Mouse (Mus musculus) kidney, embryonic 14.5 days (tissue): ENCODE data around the gene Cldn19. TPM values are rescaled to one million over a fixed set of nuclear protein-coding genes. Genes with fewer than 3 reads are reported as not detected.

ENCODE experiments used
- ATAC-seq: fragments of 200-750 bp; cut with Nextera tagmentation; 2 replicates; pipeline ENCODE4 v1.8.0; 2017; ENCODE audit warnings: moderate number of reproducible peaks, mild to moderate bottlenecking, moderate TSS enrichment, moderate library complexity; ENCODE audit not compliant: low FRiP score, low TSS enrichment
- H3K27ac ChIP-seq: fragments of 300-500 bp; sonication (generic); 2 replicates; pipeline ENCODE4 v1.5.1; 2014; ENCODE audit warnings: low read depth, mild to moderate bottlenecking, low read length, moderate library complexity, mixed read lengths
- H3K27me3 ChIP-seq: fragments of 300-500 bp; sonication (generic); 2 replicates; pipeline ENCODE4 v1.6.1; 2014; ENCODE audit warnings: mild to moderate bottlenecking, low read length; ENCODE audit not compliant: control insufficient read depth, insufficient read depth
- H3K36me3 ChIP-seq: fragments of 300-500 bp; sonication (generic); 2 replicates; pipeline ENCODE4 v1.6.1; 2014; ENCODE audit warnings: low read length, mixed read lengths; ENCODE audit not compliant: control insufficient read depth, insufficient read depth
- H3K4me1 ChIP-seq: fragments of 300-500 bp; sonication (generic); 2 replicates; pipeline ENCODE4 v1.6.1; 2014; ENCODE audit warnings: low read length, mixed read lengths; ENCODE audit not compliant: control insufficient read depth, insufficient read depth
- H3K4me2 ChIP-seq: fragments of 300-500 bp; sonication (generic); replicated peaks from 2 replicates; pipeline ENCODE4 v1.6.1; 2014; ENCODE audit warnings: low read depth, mild to moderate bottlenecking, low read length
- H3K4me3 ChIP-seq: fragments of 300-500 bp; sonication (generic); 2 replicates; pipeline ENCODE4 v1.5.1; 2014; ENCODE audit warnings: mild to moderate bottlenecking, low read length
- H3K9ac ChIP-seq: fragments of 300-500 bp; sonication (generic); 2 replicates; pipeline ENCODE4 v1.6.1; 2014; ENCODE audit warnings: low read depth, mild to moderate bottlenecking, low read length, moderate library complexity
- H3K9me3 ChIP-seq: fragments of 300-500 bp; sonication (generic); 2 replicates; pipeline ENCODE4 v1.6.1; 2016; ENCODE audit warnings: low read length; ENCODE audit not compliant: control insufficient read depth
- WGBS: fragments of 180-500 bp; shearing (Covaris S2); extraction: QIAGEN DNeasy Blood & Tissue Kit; methylation state at CpG from one replicate; pipeline ENCODE4 v1.1.7; 2014; 5-methylcytosine and 5-hydroxymethylcytosine counted together
- polyA plus RNA-seq: library from polyadenylated mRNA; unstranded; fragments of >200 nt; fragmentation: Nextera tagmentation; extraction: Ambion mirVana; gene quantifications from 2 replicates; pipeline ENCODE4 v1.2.1, GENCODE M21; 2014

The Cldn19 gene
- polyA plus RNA-seq, 1 experiment from 2014 or later: 10.4 TPM

GRCm38 (mm10) chr4:119233256-119233901, 21.8 kb upstream of the Cldn19 start:
- Histone ChIP-seq H3K27me3 (no peaks in the 10 kb centered on the region), H3K4me3 (peak overlapping the region; percentile 69), H3K27ac (peak overlapping the region; percentile 57), H3K9ac (peak overlapping the region; percentile 72), H3K4me2 (peak overlapping the region; percentile 84), H3K9me3 (no peaks in the 10 kb centered on the region), H3K4me1 (peaks cover 5% of the 10 kb centered on the region), H3K36me3 (peaks cover 8% of the 10 kb centered on the region; the same call in 1 of the 2 replicates)
- ATAC-seq: peak; percentile 37
- under 1% methylated on average over 36 of the region's 36 CpGs for WGBS

GRCm38 (mm10) chr4:119234348-119234747, 20.9 kb upstream of the Cldn19 start:
- no peak overlapping the region for H3K27ac ChIP-seq
- H3K4me1 ChIP-seq: peaks cover 5% of the 10 kb centered on the region
- peak overlapping the region; percentile 69; the same call in 1 of the 2 replicates for H3K4me3 ChIP-seq
- no peaks in the 10 kb centered on the region for H3K27me3 ChIP-seq
- H3K4me2 ChIP-seq: peak overlapping the region; percentile 84
- H3K9me3 ChIP-seq: no peaks in the 10 kb centered on the region
- no peak for ATAC-seq
- WGBS: 60% methylated on average over 3 of the region's 3 CpGs
- peak overlapping the region; percentile 72; the same call in 1 of the 2 replicates for H3K9ac ChIP-seq
- peaks cover 8% of the 10 kb centered on the region; the same call in 1 of the 2 replicates for H3K36me3 ChIP-seq

GRCm38 (mm10) chr4:119238661-119239060, 16.6 kb upstream of the Cldn19 start:
- Histone ChIP-seq H3K36me3 (peaks cover 26% of the 10 kb centered on the region; the same call in 1 of the 2 replicates), H3K9me3 (no peaks in the 10 kb centered on the region), H3K9ac (no peak overlapping the region), H3K4me2 (no peak overlapping the region), H3K27ac (no peak overlapping the region), H3K4me1 (no peaks in the 10 kb centered on the region), H3K27me3 (no peaks in the 10 kb centered on the region), H3K4me3 (no peak overlapping the region)
- WGBS: 76% methylated on average over 3 of the region's 3 CpGs
- ATAC-seq: peak; percentile 2; the same call in 1 of the 2 replicates

- peak overlapping the region; percentile 47; the same call in 1 of the 2 replicates for H3K9ac ChIP-seq
- no peak overlapping the region; the same call in 1 of the 2 replicates for H3K4me2 ChIP-seq
- 0 out of 2 replicates have a peak overlapping the region, but pooled peaks have one; percentile 55 for H3K27ac ChIP-seq
- ATAC-seq: peak; percentile 79
- H3K4me1 ChIP-seq: no peaks in the 10 kb centered on the region
- peaks cover 28% of the 10 kb centered on the region; the same call in 1 of the 2 replicates for H3K36me3 ChIP-seq
- H3K9me3 ChIP-seq: no peaks in the 10 kb centered on the region
- no peaks in the 10 kb centered on the region for H3K27me3 ChIP-seq
- H3K4me3 ChIP-seq: no peak overlapping the region
- WGBS: 43% methylated on average over 12 of the region's 12 CpGs
Measured at GRCm38 (mm10) chr4:119239181-119239682, 16.0 kb upstream of the Cldn19 start.

- Histone ChIP-seq H3K27ac (no peak overlapping the region), H3K9ac (no peak overlapping the region), H3K27me3 (no peaks in the 10 kb centered on the region), H3K4me1 (no peaks in the 10 kb centered on the region), H3K9me3 (no peaks in the 10 kb centered on the region), H3K4me3 (no peak overlapping the region), H3K4me2 (no peak overlapping the region), H3K36me3 (peaks cover 28% of the 10 kb centered on the region; the same call in 1 of the 2 replicates)
- WGBS: 92% methylated on average over 14 of the region's 14 CpGs
- ATAC-seq: no peak
Measured at GRCm38 (mm10) chr4:119241664-119242063, 13.6 kb upstream of the Cldn19 start.

GRCm38 (mm10) chr4:119242571-119242970, 12.6 kb upstream of the Cldn19 start:
- Histone ChIP-seq H3K27ac (no peak overlapping the region), H3K9ac (no peak overlapping the region), H3K27me3 (no peaks in the 10 kb centered on the region), H3K36me3 (peaks cover 27% of the 10 kb centered on the region; the same call in 1 of the 2 replicates), H3K9me3 (no peaks in the 10 kb centered on the region), H3K4me2 (no peak overlapping the region), H3K4me3 (no peak overlapping the region), H3K4me1 (no peaks in the 10 kb centered on the region)
- ATAC-seq: no peak
- WGBS: 90% methylated on average over 12 of the region's 12 CpGs

GRCm38 (mm10) chr4:119244468-119245240, 10.6 kb upstream of the Cldn19 start:
- Histone ChIP-seq H3K4me1 (no peaks in the 10 kb centered on the region), H3K9ac (no peak overlapping the region), H3K9me3 (no peaks in the 10 kb centered on the region), H3K27me3 (no peaks in the 10 kb centered on the region), H3K4me2 (no peak overlapping the region), H3K36me3 (peaks cover 37% of the 10 kb centered on the region), H3K4me3 (no peak overlapping the region), H3K27ac (no peak overlapping the region)
- 83% methylated on average over 22 of the region's 22 CpGs for WGBS
- no peak for ATAC-seq

- Histone ChIP-seq H3K27ac (no peak overlapping the region), H3K9ac (no peak overlapping the region), H3K4me3 (no peak overlapping the region), H3K4me1 (no peaks in the 10 kb centered on the region), H3K9me3 (no peaks in the 10 kb centered on the region), H3K27me3 (no peaks in the 10 kb centered on the region), H3K4me2 (no peak overlapping the region), H3K36me3 (peaks cover 37% of the 10 kb centered on the region)
- WGBS: 84% methylated on average over 7 of the region's 7 CpGs
- ATAC-seq: no peak
Measured at GRCm38 (mm10) chr4:119245556-119245955, 9.7 kb upstream of the Cldn19 start.
